Mouse (Mus musculus) adrenal gland, postnatal 25 days (tissue): ENCODE measurements around the gene Thbs2. TPM values are rescaled to one million over a fixed set of nuclear protein-coding genes. Genes with fewer than 3 reads are reported as not detected.
"Not testable (repeated sequence)": the region's sequence is repeated elsewhere in the genome, so short reads cannot be mapped to it uniquely, and the experiment has no call there.

Experiments used
- DNase-seq: peaks from one replicate; pipeline ENCODE4 v3.0.0; 2021; ENCODE audit warnings: mixed read lengths
- total RNA-seq: library from RNA; stranded (reverse); gene quantifications from 2 replicates; pipeline ENCODE4 v1.2.3, GENCODE M21; 2021

The Thbs2 gene
- total RNA-seq, 1 experiment from 2014 or later: 2.2 TPM

- no peak for DNase-seq
Measured at GRCm38 (mm10) chr17:14628901-14629300, 65.1 kb downstream of the Thbs2 start.

DNA sequence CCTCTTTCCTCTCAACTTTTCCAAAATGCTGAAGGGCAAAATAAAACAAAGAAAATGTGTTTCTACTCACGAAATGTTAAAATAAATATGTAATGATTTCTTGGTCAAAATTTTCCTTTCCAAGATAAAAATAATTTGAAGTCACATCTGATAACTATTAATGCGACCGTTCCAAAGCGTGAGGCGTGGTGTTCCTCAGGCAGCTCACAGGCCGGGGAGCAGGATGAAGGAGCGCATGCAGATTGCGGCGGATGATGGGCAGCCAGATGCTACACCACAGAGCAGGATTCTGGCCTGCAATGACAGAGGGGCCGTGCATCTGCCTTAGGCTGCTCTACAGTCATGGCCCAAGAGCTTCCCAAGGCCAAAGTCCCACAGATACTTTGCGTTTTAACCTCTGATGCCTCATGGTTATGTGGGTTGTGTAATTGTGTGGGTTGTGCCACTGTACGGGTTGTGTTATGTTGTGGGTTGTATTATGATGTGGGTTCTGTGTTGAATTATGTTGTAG, 66.2 kb downstream of the Thbs2 start:
- DNase-seq: no peak

DNA sequence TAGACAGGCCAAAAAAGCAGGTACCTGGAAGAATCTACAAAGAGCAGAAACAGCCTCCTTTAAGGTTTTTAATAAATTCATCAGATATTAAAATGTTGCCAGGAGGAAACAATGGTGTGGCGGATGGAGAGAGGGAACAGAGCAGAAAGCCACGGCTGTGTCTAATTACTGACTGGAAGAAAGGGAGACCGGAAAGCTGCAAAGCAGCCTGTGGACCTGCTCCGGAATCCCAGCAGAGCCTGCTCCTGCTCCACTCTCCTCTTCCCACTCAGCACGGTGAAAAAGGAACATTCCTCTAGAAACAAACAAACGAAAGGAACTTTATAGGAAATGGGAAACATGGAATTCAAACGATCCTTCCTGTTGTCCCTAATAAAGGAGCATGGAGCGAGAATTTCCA, 69.6 kb downstream of the Thbs2 start:
- DNase-seq: no peak

DNA sequence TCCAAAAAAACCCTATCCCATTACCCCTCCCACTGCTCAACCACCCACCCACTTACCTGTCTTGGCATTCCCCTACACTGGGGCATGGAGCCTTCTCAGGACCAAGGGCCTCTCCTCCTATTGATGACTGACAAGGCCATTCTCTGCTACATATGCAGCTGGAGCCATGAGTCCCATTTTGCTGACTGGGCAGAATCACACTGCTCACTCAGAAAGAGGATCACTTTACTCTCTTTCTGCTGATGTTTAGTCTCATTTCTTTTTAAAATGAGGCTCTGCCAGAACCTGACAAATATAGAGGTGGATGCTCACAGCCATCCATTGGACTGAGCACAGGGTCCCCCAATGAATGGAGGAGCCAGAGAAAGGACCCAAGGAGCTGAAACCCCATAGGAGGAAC, 73.0 kb downstream of the Thbs2 start:
- DNase-seq: not testable (repeated sequence)

- DNase-seq: no peak
Measured at GRCm38 (mm10) chr17:14620037-14620436, 74.0 kb downstream of the Thbs2 start.

GRCm38 (mm10) chr17:14619038-14619437, 75.0 kb downstream of the Thbs2 start:
- no peak for DNase-seq

Other genes starting within 250 kb of the Thbs2 start
- gene Wdr27, start 248.9 kb upstream of the Thbs2 start, total RNA-seq: 8.3 and 8.4 TPM in 2 replicates
- 36.5 and 55.1 TPM in 2 replicates for gene 1600012H06Rik, start 248.9 kb upstream of the Thbs2 start, total RNA-seq